Mouse (Mus musculus) limb, embryonic 14.5 days (tissue): ENCODE measurements around the gene Cdc14a. TPM values are rescaled to one million over a fixed set of nuclear protein-coding genes. Genes with fewer than 3 reads are reported as not detected.
"Not testable (repeated sequence)": the region's sequence is repeated elsewhere in the genome, so short reads cannot be mapped to it uniquely, and the experiment has no call there.

ENCODE experiments used
- ATAC-seq: fragments of 200-750 bp; cut with Nextera tagmentation; 2 replicates; pipeline ENCODE4 v1.8.0; 2017; ENCODE audit warnings: low read depth, moderate number of reproducible peaks, moderate TSS enrichment; ENCODE audit not compliant: low FRiP score
- DNase-seq: peaks from one replicate; pipeline ENCODE4 v3.0.0-alpha.2; 2015; ENCODE audit warnings: low spot score
- H3K27ac ChIP-seq: fragments of 300-500 bp; sonication (generic); replicated peaks from 2 replicates; pipeline ENCODE4 v1.5.1; 2014; ENCODE audit warnings: low read depth, mild to moderate bottlenecking, low read length, moderate library complexity, mixed read lengths
- H3K27me3 ChIP-seq: fragments of 300-500 bp; sonication (generic); 2 replicates; pipeline ENCODE4 v1.6.1; 2014; ENCODE audit warnings: low read length, mixed read lengths; ENCODE audit not compliant: control insufficient read depth, insufficient read depth
- H3K36me3 ChIP-seq: fragments of 300-500 bp; sonication (generic); 2 replicates; pipeline ENCODE4 v1.6.1; 2014; ENCODE audit warnings: mild to moderate bottlenecking, low read length, moderate library complexity, mixed read lengths; ENCODE audit not compliant: control insufficient read depth, insufficient read depth
- H3K4me1 ChIP-seq: fragments of 300-500 bp; sonication (generic); 2 replicates; pipeline ENCODE4 v1.6.1; 2014; ENCODE audit warnings: antibody characterized with exemption, low read length, mixed read lengths; ENCODE audit not compliant: control insufficient read depth, insufficient read depth
- H3K4me2 ChIP-seq: fragments of 300-500 bp; sonication (generic); replicated peaks from 2 replicates; pipeline ENCODE4 v1.6.1; 2014; ENCODE audit warnings: low read depth, mild to moderate bottlenecking, low read length, moderate library complexity; ENCODE audit not compliant: severe bottlenecking
- H3K4me3 ChIP-seq: fragments of 300-500 bp; sonication (generic); replicated peaks from 2 replicates; pipeline ENCODE4 v1.5.1; 2014; ENCODE audit warnings: low read length
- H3K9ac ChIP-seq: fragments of 300-500 bp; sonication (generic); 2 replicates; pipeline ENCODE4 v1.6.1; 2014; ENCODE audit warnings: mild to moderate bottlenecking, low read depth, low read length, moderate library complexity; ENCODE audit not compliant: severe bottlenecking
- H3K9me3 ChIP-seq: fragments of 300-500 bp; sonication (generic); 2 replicates; pipeline ENCODE4 v1.6.1; 2016; ENCODE audit warnings: low read length; ENCODE audit not compliant: control insufficient read depth
- POLR2A ChIP-seq: fragments of 200-500 bp; IDR thresholded peaks from 2 replicates; pipeline ENCODE4 v1.8.0; 2012; ENCODE audit warnings: inconsistent platforms, mild to moderate bottlenecking, moderate library complexity, borderline replicate concordance; ENCODE audit not compliant: insufficient read depth, insufficient read length; ENCODE audit errors: extremely low read depth
- WGBS: fragments of 180-500 bp; shearing (Covaris S2); extraction: QIAGEN DNeasy Blood & Tissue Kit; methylation state at CpG from one replicate; pipeline ENCODE4 v1.1.7; 2014; 5-methylcytosine and 5-hydroxymethylcytosine counted together
- polyA plus RNA-seq, 2 experiments: library from polyadenylated mRNA; depleted of rRNA in 1 of 2; stranded (reverse) in 1 of 2; unstranded in 1 of 2; fragments of >200 nt; fragmentation: Nextera tagmentation in 1 of 2; extraction: Ambion mirVana in 1 of 2; gene quantifications; 2 replicates each; pipeline versions ENCODE4 v1.2.1 to v1.2.3; 2012 to 2014

Gene Cdc14a
- polyA plus RNA-seq, 2 experiments = 8.4 TPM

- WGBS = 89% methylated on average over 7 of the region's 7 CpGs
- no peak for DNase-seq
- H3K4me3 ChIP-seq = no peak overlapping the region
- H3K27ac ChIP-seq = no peak overlapping the region
- H3K36me3 ChIP-seq = peaks cover 4% of the 10 kb centered on the region; the same call in 1 of the 2 replicates
- H3K4me2 ChIP-seq = no peak overlapping the region
- ATAC-seq = no peak
- no peaks in the 10 kb centered on the region for H3K4me1 ChIP-seq
- no peak for TF ChIP-seq POLR2A
- no peaks in the 10 kb centered on the region for H3K9me3 ChIP-seq
- H3K27me3 ChIP-seq = no peaks in the 10 kb centered on the region
- no peak overlapping the region for H3K9ac ChIP-seq
Measured at GRCm38 (mm10) chr3:116357866-116358265, 66.0 kb downstream of the Cdc14a start.

- no peak overlapping the region for H3K4me2 ChIP-seq
- no peak overlapping the region for H3K9ac ChIP-seq
- no peak overlapping the region for H3K27ac ChIP-seq
- ATAC-seq (no peak), DNase-seq (no peak)
- 89% methylated on average over 4 of the region's 4 CpGs for whole genome bisulfite sequencing
- no peaks in the 10 kb centered on the region for H3K9me3 ChIP-seq
- no peak overlapping the region for H3K4me3 ChIP-seq
- H3K27me3 ChIP-seq = no peaks in the 10 kb centered on the region
- TF ChIP-seq POLR2A = no peak
- H3K4me1 ChIP-seq = no peaks in the 10 kb centered on the region; the same call in 1 of the 2 replicates
- H3K36me3 ChIP-seq = peaks cover 4% of the 10 kb centered on the region; the same call in 1 of the 2 replicates
Measured at GRCm38 (mm10) chr3:116357180-116357579, 66.7 kb downstream of the Cdc14a start.

- no peak overlapping the region for H3K9ac ChIP-seq
- TF ChIP-seq POLR2A = no peak
- DNase-seq (peak; percentile 26), ATAC-seq (no peak)
- no peaks in the 10 kb centered on the region; the same call in 1 of the 2 replicates for H3K4me1 ChIP-seq
- H3K4me3 ChIP-seq = no peak overlapping the region
- H3K9me3 ChIP-seq = no peaks in the 10 kb centered on the region
- WGBS = 87% methylated on average over 15 of the region's 15 CpGs
- no peak overlapping the region for H3K27ac ChIP-seq
- no peak overlapping the region for H3K4me2 ChIP-seq
- no peaks in the 10 kb centered on the region for H3K27me3 ChIP-seq
- peaks cover 2% of the 10 kb centered on the region; the same call in 1 of the 2 replicates for H3K36me3 ChIP-seq
Measured at GRCm38 (mm10) chr3:116355026-116355788, 68.6 kb downstream of the Cdc14a start.

- Histone ChIP-seq H3K4me1 (no peaks in the 10 kb centered on the region; the same call in 1 of the 2 replicates), H3K36me3 (peaks cover 2% of the 10 kb centered on the region; the same call in 1 of the 2 replicates), H3K4me3 (no peak overlapping the region), H3K9me3 (no peaks in the 10 kb centered on the region), H3K27ac (no peak overlapping the region), H3K9ac (no peak overlapping the region), H3K4me2 (no peak overlapping the region), H3K27me3 (no peaks in the 10 kb centered on the region)
- TF ChIP-seq POLR2A = no peak
- DNase-seq (no peak), ATAC-seq (no peak)
- WGBS = 57% methylated on average over 6 of the region's 6 CpGs
Measured at GRCm38 (mm10) chr3:116352486-116352885, 71.3 kb downstream of the Cdc14a start.

- no peaks in the 10 kb centered on the region for H3K27me3 ChIP-seq
- no peak for ATAC-seq
- H3K36me3 ChIP-seq = 0 out of 2 replicates have a peak, but pooled peaks cover 5% of the 10 kb centered on the region
- H3K4me2 ChIP-seq = no peak overlapping the region
- H3K27ac ChIP-seq = no peak overlapping the region
- H3K4me3 ChIP-seq = no peak overlapping the region
- TF ChIP-seq POLR2A = no peak
- H3K9me3 ChIP-seq = no peaks in the 10 kb centered on the region
- no peak overlapping the region for H3K9ac ChIP-seq
- DNase-seq = no peak
- 44% methylated on average over 6 of the region's 6 CpGs for WGBS
- no peaks in the 10 kb centered on the region; the same call in 1 of the 2 replicates for H3K4me1 ChIP-seq
Measured at GRCm38 (mm10) chr3:116350389-116350967, 73.4 kb downstream of the Cdc14a start.

- 95% methylated on average over 29 of the region's 29 CpGs for WGBS
- not testable (repeated sequence) for H3K27ac ChIP-seq, H3K9ac ChIP-seq, H3K9me3 ChIP-seq, H3K4me3 ChIP-seq, H3K27me3 ChIP-seq, H3K4me2 ChIP-seq, ATAC-seq, H3K4me1 ChIP-seq, DNase-seq
- 0 out of 2 replicates have a peak, but pooled peaks cover 11% of the 10 kb centered on the region for H3K36me3 ChIP-seq
Measured at GRCm38 (mm10) chr3:116347571-116347970, 76.3 kb downstream of the Cdc14a start.
